Comparison of ENCODE assay signal across 22 mouse cellular contexts in genomic region chr7:128003098-128003497, GRCm38 (mm10). TPM values are rescaled to one million over a fixed set of nuclear protein-coding genes. Genes with fewer than 3 reads are reported as not detected.
DNase-seq lines count a peak whose midpoint lies in the region; ATAC-seq and TF ChIP-seq lines count a peak whose summit lies in the region.
"Had no signal": no experiment of that assay in that cellular context is flagged by ENCODE, and none has a peak within 500 bp of the region (broad histone marks: within the 10 kb centered on the region; RNA-seq: fewer than 3 reads in every experiment).

No protein-coding gene starts in this region.

- no peaks in the 10 kb centered on the region for H3K9me3 ChIP-seq in heart, embryonic 16.5 days (replicated peaks; ENCODE audit: control insufficient read depth, low read length)
- no peaks in the 10 kb centered on the region for H3K9me3 ChIP-seq in limb, embryonic 15.5 days
- H3K9me3 ChIP-seq in limb, embryonic 10.5 days (replicated peaks), result no peaks in the 10 kb centered on the region
- H3K9me3 ChIP-seq: embryonic facial prominence, embryonic 15.5 days; forebrain, embryonic 10.5 days; heart, embryonic 12.5 days; hindbrain, embryonic 13.5 days had no signal

- TF ChIP-seq CTCF in heart, adult 2 months (IDR thresholded peaks at IDR 0.05), result no peak
- TF ChIP-seq CTCF in small intestine, adult 2 months (IDR thresholded peaks at IDR 0.05; ENCODE audit: extremely low read depth, insufficient read length, insufficient replicate concordance, low read depth, low read length), result no peak

- H3K36me3 ChIP-seq in heart, adult 2 months (ENCODE audit: control insufficient read depth, insufficient read depth, low read length), result peaks cover 5% of the 10 kb centered on the region; the same call in 1 of the 2 replicates
- no peaks in the 10 kb centered on the region for H3K36me3 ChIP-seq in heart, embryonic 16.5 days (ENCODE audit: control insufficient read depth, insufficient read depth)
- H3K36me3 ChIP-seq in limb, embryonic 15.5 days, result no peaks in the 10 kb centered on the region
- no peaks in the 10 kb centered on the region for H3K36me3 ChIP-seq in limb, embryonic 10.5 days
- H3K36me3 ChIP-seq in small intestine, adult 2 months (ENCODE audit: control insufficient read depth, insufficient read depth, low read length), result peaks cover 4% of the 10 kb centered on the region; the same call in 1 of the 2 replicates
- H3K36me3 ChIP-seq: embryonic facial prominence, embryonic 15.5 days; forebrain, embryonic 10.5 days; heart, embryonic 12.5 days; hindbrain, embryonic 13.5 days had no signal

- TF ChIP-seq EP300 in heart, adult 2 months (IDR thresholded peaks at IDR 0.05; ENCODE audit: insufficient read depth, low read depth, low read length), result no peak

- no peaks in the 10 kb centered on the region for H3K79me2 ChIP-seq in heart, adult 2 months (replicated peaks; ENCODE audit: control insufficient read depth, insufficient read depth, low read length)

- no peak for TF ChIP-seq POLR2A in heart, adult 2 months (IDR thresholded peaks at IDR 0.05; ENCODE audit: insufficient read depth, low read depth, low read length)
- TF ChIP-seq POLR2A in small intestine, adult 2 months (IDR thresholded peaks at IDR 0.05; ENCODE audit: low read depth, low read length), result no peak

- no peak overlapping the region for H3K4me2 ChIP-seq in heart, embryonic 16.5 days (ENCODE audit: low read depth, low read length)
- H3K4me2 ChIP-seq in limb, embryonic 15.5 days, result no peak overlapping the region
- H3K4me2 ChIP-seq: embryonic facial prominence, embryonic 15.5 days; hindbrain, embryonic 13.5 days had no signal

- H3K9ac ChIP-seq in heart, adult 2 months (ENCODE audit: low read depth, low read length), result no peak overlapping the region
- H3K9ac ChIP-seq in heart, embryonic 16.5 days (ENCODE audit: low read length), result peak overlapping the region; percentile 38; the same call in 1 of the 2 replicates
- H3K9ac ChIP-seq in limb, embryonic 15.5 days, result no peak overlapping the region
- H3K9ac ChIP-seq: embryonic facial prominence, embryonic 15.5 days; hindbrain, embryonic 13.5 days had no signal

- WGBS in heart, adult 2 months, result 77% methylated on average over 6 of the region's 6 CpGs
- 69% methylated on average over 6 of the region's 6 CpGs for WGBS in heart, embryonic 16.5 days
- 91% methylated on average over 6 of the region's 6 CpGs for WGBS in limb, embryonic 15.5 days
- 92% methylated on average over 6 of the region's 6 CpGs for WGBS in limb, embryonic 10.5 days
- WGBS in small intestine, adult 2 months, result 32% methylated on average over 6 of the region's 6 CpGs

- H3K4me1 ChIP-seq in heart, adult 2 months (ENCODE audit: control insufficient read depth, insufficient read depth, low read length), result peaks cover 5% of the 10 kb centered on the region; the same call in 1 of the 2 replicates
- peaks cover 22% of the 10 kb centered on the region for H3K4me1 ChIP-seq in heart, embryonic 16.5 days (ENCODE audit: control insufficient read depth, insufficient read depth, low read length)
- H3K4me1 ChIP-seq in limb, embryonic 15.5 days, result peaks cover 17% of the 10 kb centered on the region
- peaks cover 19% of the 10 kb centered on the region for H3K4me1 ChIP-seq in limb, embryonic 10.5 days
- peaks cover 13% of the 10 kb centered on the region for H3K4me1 ChIP-seq in small intestine, adult 2 months (ENCODE audit: control insufficient read depth, insufficient read depth, insufficient read length, low read length)

- H3K27me3 ChIP-seq in heart, adult 2 months (ENCODE audit: control insufficient read depth, insufficient read depth, low read length), result no peaks in the 10 kb centered on the region
- H3K27me3 ChIP-seq in heart, embryonic 16.5 days (ENCODE audit: control insufficient read depth, insufficient read depth, low read length), result no peaks in the 10 kb centered on the region
- H3K27me3 ChIP-seq in limb, embryonic 15.5 days, result no peaks in the 10 kb centered on the region
- peaks cover 38% of the 10 kb centered on the region for H3K27me3 ChIP-seq in limb, embryonic 10.5 days (ENCODE audit: low read depth, poor library complexity, severe bottlenecking)
- H3K27me3 ChIP-seq in small intestine, adult 2 months (ENCODE audit: control insufficient read depth, insufficient read depth, low read length), result no peaks in the 10 kb centered on the region
- H3K27me3 ChIP-seq: embryonic facial prominence, embryonic 15.5 days had no signal

- peak overlapping the region; percentile 92 for H3K27ac ChIP-seq in heart, adult 2 months
- peak overlapping the region; percentile 31; the same call in 1 of the 2 replicates for H3K27ac ChIP-seq in heart, embryonic 16.5 days (ENCODE audit: low read length)
- peak overlapping the region; percentile 8; the same call in 1 of the 2 replicates for H3K27ac ChIP-seq in limb, embryonic 15.5 days
- no peak overlapping the region for H3K27ac ChIP-seq in limb, embryonic 10.5 days
- H3K27ac ChIP-seq in small intestine, adult 2 months (ENCODE audit: insufficient read depth, low read depth, low read length), result peak overlapping the region; percentile 95
- H3K27ac ChIP-seq: forebrain, embryonic 10.5 days; hindbrain, embryonic 13.5 days; hindbrain, postnatal 0 days had no signal

- DNase-seq in heart, adult 2 months, result no peak
- no peak for DNase-seq in heart, adult 9 months (ENCODE audit: low spot score in 2 of 2)
- no peak for DNase-seq in heart, postnatal 4 days
- no peak for DNase-seq in limb, embryonic 10.5 days (ENCODE audit: low spot score)
- no peak for DNase-seq in frontal cortex, postnatal 10 days (ENCODE audit: low spot score in 2 of 2)
- DNase-seq: adrenal gland, postnatal 10 days; embryo, embryonic 11 days; kidney, adult 11 months had no signal

- ATAC-seq in heart, embryonic 16.5 days (replicated peaks; ENCODE audit: extremely low read depth, insufficient read depth, low FRiP score), result no peak
- no peak for ATAC-seq in limb, embryonic 15.5 days (ENCODE audit: insufficient number of reproducible peaks, low FRiP score, low TSS enrichment, low read depth)
- ATAC-seq: forebrain, embryonic 14.5 days; hindbrain, postnatal 0 days had no signal

- intact Hi-C loops in heart, adult 2 months (cut with DNase I), result no loop called here

- no peak overlapping the region for H3K4me3 ChIP-seq in heart, adult 2 months
- H3K4me3 ChIP-seq in heart, embryonic 16.5 days (ENCODE audit: low read length), result no peak overlapping the region
- no peak overlapping the region for H3K4me3 ChIP-seq in limb, embryonic 15.5 days
- H3K4me3 ChIP-seq in limb, embryonic 10.5 days, result no peak overlapping the region
- H3K4me3 ChIP-seq in small intestine, adult 2 months (ENCODE audit: low read depth, low read length), result no peak overlapping the region
- H3K4me3 ChIP-seq: embryonic facial prominence, embryonic 15.5 days; erythroblast, embryonic 14.5 days; forebrain, embryonic 10.5 days; heart, embryonic 12.5 days; hindbrain, embryonic 13.5 days had no signal

RNA-seq across cellular contexts. Expression of gene Trim72, which starts 0.7 kb away (rescaled TPM):
- total RNA-seq in heart, adult 2 months (2021), result 100 to 1,000 TPM; 252 to 303 TPM
- polyA plus RNA-seq in heart, adult 2 months (2012; rRNA removed), result 218 and 278 TPM in 2 replicates
- 0.84 and 1.0 TPM in 2 replicates for polyA plus RNA-seq in heart, embryonic 16.5 days (2015; fragmentation: Nextera tagmentation; extraction: Ambion mirVana)
- 10 to 100 TPM; 66.9 to 69.8 TPM for total RNA-seq in heart, postnatal 4 days (2021)
- 3.1 and 8.4 TPM in 2 replicates for polyA plus RNA-seq in limb, embryonic 15.5 days (2015; fragmentation: Nextera tagmentation; extraction: Ambion mirVana)
- not detected in 2 replicates for polyA plus RNA-seq in limb, embryonic 10.5 days (2016; fragmentation: Nextera tagmentation; extraction: Ambion mirVana)
- polyA plus RNA-seq in small intestine, adult 2 months (2012; rRNA removed), result 7.4 and 8.8 TPM in 2 replicates
- total RNA-seq: common myeloid progenitor, adult 5-6 weeks; hematopoietic stem cell, adult 5-6 weeks had no signal
- polyA plus RNA-seq: forebrain, embryonic 10.5 days; forebrain, embryonic 14.5 days; hindbrain, postnatal 0 days had no signal

RNA-seq across cellular contexts. Expression of gene Pycard, which starts 9.4 kb away (rescaled TPM):
- total RNA-seq in heart, adult 2 months (2021), result 1 to 10 TPM; 6.9 to 8.8 TPM
- polyA plus RNA-seq in heart, adult 2 months (2012; rRNA removed), result 28.3 and 32.8 TPM in 2 replicates
- polyA plus RNA-seq in heart, embryonic 16.5 days (2015; fragmentation: Nextera tagmentation; extraction: Ambion mirVana), result 60.8 and 72.1 TPM in 2 replicates
- 10 to 100 TPM; 28.1 to 31.9 TPM for total RNA-seq in heart, postnatal 4 days (2021)
- 150 and 154 TPM in 2 replicates for polyA plus RNA-seq in limb, embryonic 15.5 days (2015; fragmentation: Nextera tagmentation; extraction: Ambion mirVana)
- 5.2 and 6.5 TPM in 2 replicates for polyA plus RNA-seq in limb, embryonic 10.5 days (2016; fragmentation: Nextera tagmentation; extraction: Ambion mirVana)
- 602 and 952 TPM in 2 replicates for polyA plus RNA-seq in small intestine, adult 2 months (2012; rRNA removed)

RNA-seq across cellular contexts. Expression of gene Fus, which starts 35.8 kb away (rescaled TPM):
- total RNA-seq in heart, adult 2 months (2021), result 100 to 1,000 TPM; 151 to 181 TPM
- polyA plus RNA-seq in heart, adult 2 months (2012; rRNA removed), result 222 and 261 TPM in 2 replicates
- polyA plus RNA-seq in heart, embryonic 16.5 days (2015; fragmentation: Nextera tagmentation; extraction: Ambion mirVana), result 249 and 255 TPM in 2 replicates
- total RNA-seq in heart, postnatal 4 days (2021), result 100 to 1,000 TPM; 402 to 429 TPM
- 339 and 390 TPM in 2 replicates for polyA plus RNA-seq in limb, embryonic 15.5 days (2015; fragmentation: Nextera tagmentation; extraction: Ambion mirVana)
- 408 and 469 TPM in 2 replicates for polyA plus RNA-seq in limb, embryonic 10.5 days (2016; fragmentation: Nextera tagmentation; extraction: Ambion mirVana)
- 90.6 and 184 TPM in 2 replicates for polyA plus RNA-seq in small intestine, adult 2 months (2012; rRNA removed)

RNA-seq across cellular contexts. Expression of gene Prss36, which starts 56.6 kb away (rescaled TPM):
- total RNA-seq in heart, adult 2 months (2021), result 1 to 10 TPM; 6.0 to 9.7 TPM
- polyA plus RNA-seq in heart, adult 2 months (2012; rRNA removed), result 21.4 and 23.1 TPM in 2 replicates
- polyA plus RNA-seq in heart, embryonic 16.5 days (2015; fragmentation: Nextera tagmentation; extraction: Ambion mirVana), result 8.8 and 9.6 TPM in 2 replicates
- 1 to 10 TPM; 4.0 to 4.8 TPM for total RNA-seq in heart, postnatal 4 days (2021)
- polyA plus RNA-seq in limb, embryonic 15.5 days (2015; fragmentation: Nextera tagmentation; extraction: Ambion mirVana), result 11.6 and 12.9 TPM in 2 replicates
- 9.7 and 10.1 TPM in 2 replicates for polyA plus RNA-seq in limb, embryonic 10.5 days (2016; fragmentation: Nextera tagmentation; extraction: Ambion mirVana)
- 2.6 and 3.3 TPM in 2 replicates for polyA plus RNA-seq in small intestine, adult 2 months (2012; rRNA removed)

RNA-seq across cellular contexts. Expression of gene Itgam, which starts 59.3 kb away (rescaled TPM):
- total RNA-seq in heart, adult 2 months (2021), result 1 to 10 TPM; 6.7 to 7.0 TPM
- polyA plus RNA-seq in heart, adult 2 months (2012; rRNA removed), result 4.2 and 7.6 TPM in 2 replicates
- polyA plus RNA-seq in heart, embryonic 16.5 days (2015; fragmentation: Nextera tagmentation; extraction: Ambion mirVana), result 0.98 and 1.2 TPM in 2 replicates
- total RNA-seq in heart, postnatal 4 days (2021), result 1 to 10 TPM; 1.8 to 2.5 TPM
- 2.1 and 2.3 TPM in 2 replicates for polyA plus RNA-seq in limb, embryonic 15.5 days (2015; fragmentation: Nextera tagmentation; extraction: Ambion mirVana)
- polyA plus RNA-seq in limb, embryonic 10.5 days (2016; fragmentation: Nextera tagmentation; extraction: Ambion mirVana), result 0.28 and 0.40 TPM in 2 replicates
- 3.1 and 3.3 TPM in 2 replicates for polyA plus RNA-seq in small intestine, adult 2 months (2012; rRNA removed)
- total RNA-seq: MEL had no signal
- polyA plus RNA-seq: C2C12 had no signal

Comparison
In these comparisons a context has a peak if more than half of its experiments do, and no peak if none do; other contexts are left out.
1. RNA of gene Trim72, which starts 0.7 kb away (polyA plus RNA-seq): 218 to 278 TPM in heart, adult 2 months; 7.4 to 8.8 TPM in small intestine, adult 2 months, 3.1 to 8.4 TPM in limb, embryonic 15.5 days, 0.84 to 1.0 TPM in heart, embryonic 16.5 days and not detected in limb, embryonic 10.5 days; every median in the first group is over 10 times any median in the second.